Mouse (Mus musculus) granulocyte monocyte progenitor cell, adult 5-6 weeks (primary cell): ENCODE measurements around the gene Fgfr2. TPM values are rescaled to one million over a fixed set of nuclear protein-coding genes. Genes with fewer than 3 reads are reported as not detected.

Experiments
- ATAC-seq: replicated peaks from 2 replicates; pipeline ENCODE4 v1.8.0; 2016; ENCODE audit warnings: mild to moderate bottlenecking, moderate TSS enrichment, inconsistent platforms; ENCODE audit not compliant: poor library complexity, severe bottlenecking
- total RNA-seq, 2 experiments: library from RNA; stranded (forward) in 1 of 2; stranded (reverse) in 1 of 2; fragments of 200-712, 200-1000 nt in 1 of 2; fragments of >200 nt in 1 of 2; fragmentation: Nextera tagmentation in 1 of 2; gene quantifications; 2 replicates each; pipeline ENCODE4 v1.2.3; 2014 to 2017

Gene Fgfr2
- total RNA-seq, 2 experiments from 2014 or later, result not detected

DNA sequence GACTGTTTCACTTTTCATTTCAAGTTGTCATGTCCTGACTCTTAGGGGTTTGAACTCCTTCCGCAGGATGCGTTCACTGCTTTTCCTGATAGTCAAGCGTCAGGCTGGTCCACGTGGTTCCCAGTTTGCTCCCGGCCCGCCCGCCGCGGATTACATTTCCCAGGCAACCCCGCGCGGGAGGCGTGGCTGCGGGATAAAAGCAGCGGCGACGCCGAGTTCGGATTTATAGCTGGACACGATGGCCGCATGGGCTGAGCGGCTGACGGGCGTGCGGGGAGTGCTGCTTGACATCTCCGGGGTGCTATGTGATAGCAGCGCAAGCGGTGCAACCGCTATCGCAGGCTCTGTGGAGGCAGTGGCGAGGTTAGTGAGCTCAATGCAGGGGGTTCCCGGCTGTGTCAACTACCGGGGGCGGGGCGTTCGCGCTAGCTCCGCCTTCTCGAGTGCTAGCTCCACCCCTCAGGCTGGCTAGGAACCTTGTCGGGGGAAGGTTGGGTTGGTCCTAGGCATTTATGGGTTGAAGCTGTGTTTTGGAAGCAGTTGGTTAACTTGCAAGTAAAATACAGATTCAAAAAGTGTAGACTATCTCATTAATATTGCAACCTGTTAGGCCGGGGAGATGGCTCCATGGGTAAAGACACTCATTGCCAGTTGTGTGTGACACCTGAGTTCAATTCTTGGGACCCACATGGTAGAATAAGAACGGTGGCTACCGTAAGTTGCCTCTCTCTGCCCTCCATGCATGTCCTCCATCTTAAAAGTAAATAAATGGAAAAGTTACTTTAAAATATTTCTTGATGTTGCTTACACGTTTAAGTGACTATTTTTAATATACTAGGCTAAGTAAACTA is 512.5 kb downstream of the Fgfr2 start, which contains the start of gene Lhpp:
Lhpp (plus strand) TSS at position 171 of the 851 bp plus-strand sequence.
- ATAC-seq, result peak; percentile 93

GRCm38 (mm10) chr7:132608316-132609020 is 514.7 kb downstream of the Fgfr2 start:
- ATAC-seq, result no peak

DNA sequence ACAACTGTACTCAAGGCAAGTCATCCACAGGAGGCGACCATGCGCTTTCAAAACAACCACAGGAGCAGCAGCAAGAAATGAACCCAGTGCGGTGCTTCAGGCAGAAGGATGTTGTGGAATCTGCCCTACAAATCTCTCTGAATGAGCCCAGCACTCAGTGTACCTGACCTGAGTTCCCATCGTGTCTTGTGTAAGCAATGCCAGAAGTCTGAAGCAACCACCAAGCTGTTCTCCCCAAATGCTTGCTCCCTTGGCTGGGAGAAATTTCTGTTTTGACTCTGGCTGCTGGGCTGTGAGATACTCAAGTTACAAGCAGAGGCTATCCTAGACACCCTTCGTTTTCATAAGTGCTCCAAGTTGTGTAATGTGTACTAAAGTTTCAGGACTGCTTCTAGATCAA is 517.5 kb downstream of the Fgfr2 start:
- ATAC-seq, result no peak

- ATAC-seq, result no peak
Observed at GRCm38 (mm10) chr7:132604720-132605119, 518.4 kb downstream of the Fgfr2 start.

DNA sequence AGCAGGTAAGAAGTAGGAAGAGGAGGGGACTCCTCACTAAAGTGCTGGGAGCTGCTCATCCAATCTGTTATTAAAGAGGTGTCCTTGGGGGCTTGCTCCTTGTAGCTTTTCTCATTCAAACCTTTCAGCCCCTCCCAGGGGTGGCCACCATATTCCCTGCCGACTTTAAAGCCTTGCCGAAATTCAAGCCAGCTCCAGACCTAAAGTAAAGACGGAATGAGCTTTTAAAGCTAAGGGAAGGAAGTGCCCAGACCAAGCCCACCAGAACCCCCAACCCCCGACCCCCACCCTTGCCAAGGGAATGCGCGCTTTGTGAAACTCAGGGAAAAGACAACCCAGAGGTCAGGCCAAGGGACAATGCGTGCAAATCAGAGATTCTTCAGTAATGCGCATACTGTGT is 522.2 kb downstream of the Fgfr2 start:
- no peak for ATAC-seq

GRCm38 (mm10) chr7:132600026-132600425 is 523.1 kb downstream of the Fgfr2 start:
- ATAC-seq, result peak; percentile 32; the same call in 1 of the 2 replicates

GRCm38 (mm10) chr7:132599071-132599975 is 523.8 kb downstream of the Fgfr2 start, which contains the start of gene Nkx1-2:
Gene Nkx1-2, minus strand, starts transcription at chr7:132599637.
- peak; percentile 31; the same call in 1 of the 2 replicates for ATAC-seq

- peak; percentile 51 for ATAC-seq
Observed at GRCm38 (mm10) chr7:132597251-132598041, 525.7 kb downstream of the Fgfr2 start.

DNA sequence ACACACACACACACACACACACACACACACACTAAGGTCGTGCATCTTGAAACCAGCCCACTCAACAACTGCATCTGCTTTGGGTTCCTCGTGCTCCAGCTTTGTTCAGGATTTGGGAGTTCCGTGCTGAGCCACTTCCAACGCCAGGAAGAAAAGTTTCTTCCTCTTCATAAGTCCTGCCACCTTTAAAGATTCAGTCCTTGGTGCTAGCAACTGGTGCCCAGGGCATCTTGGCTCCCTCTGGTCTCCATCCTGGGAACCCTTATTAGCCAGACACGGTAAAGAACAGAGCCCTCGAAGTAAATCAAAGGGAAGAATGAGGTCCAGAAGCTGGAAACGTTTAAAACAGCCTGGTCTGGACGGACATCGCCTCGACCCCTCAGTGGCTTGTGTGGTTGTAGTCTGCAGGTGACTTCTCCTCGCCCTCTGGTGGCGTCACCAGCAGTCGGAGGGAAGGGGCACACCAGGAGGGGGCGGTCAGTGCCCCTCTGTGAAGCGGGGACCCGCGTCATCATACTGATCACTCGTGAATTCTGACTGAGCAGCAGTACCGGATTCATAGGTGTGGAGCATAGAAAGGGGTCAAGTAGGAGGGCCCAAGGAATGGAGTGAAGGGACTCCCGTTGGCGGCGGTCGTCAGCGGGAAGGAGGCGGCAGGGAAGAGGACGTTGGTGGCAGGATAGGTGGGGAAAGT is 526.4 kb downstream of the Fgfr2 start:
- ATAC-seq, result peak; percentile 38; the same call in 1 of the 2 replicates

- no peak for ATAC-seq
Observed at GRCm38 (mm10) chr7:132595787-132596186, 527.4 kb downstream of the Fgfr2 start.

GRCm38 (mm10) chr7:132594325-132594724 is 528.8 kb downstream of the Fgfr2 start:
- ATAC-seq, result no peak

- ATAC-seq, result no peak
Observed at GRCm38 (mm10) chr7:132593762-132594161, 529.4 kb downstream of the Fgfr2 start.

DNA sequence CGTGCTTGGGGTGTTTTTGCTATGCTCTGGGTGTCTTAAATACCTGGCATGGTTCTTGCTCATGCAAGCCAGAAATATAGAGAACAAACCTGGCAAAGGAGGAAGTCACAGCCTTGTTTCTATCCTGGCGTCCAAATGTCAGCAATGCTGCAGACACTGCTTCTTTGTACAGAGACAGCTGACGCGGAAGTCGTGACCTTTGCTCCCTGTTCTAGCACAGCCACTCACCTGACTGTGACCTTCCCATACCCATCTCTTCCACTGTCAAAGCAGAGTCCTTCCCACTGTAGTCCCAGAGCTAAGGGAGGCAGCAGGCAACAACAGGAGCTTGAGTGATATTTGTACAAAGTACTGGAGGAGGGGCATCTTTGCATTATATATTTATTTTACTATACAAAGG is 533.5 kb downstream of the Fgfr2 start:
- 0 out of 2 replicates have a peak, but pooled peaks have one; percentile 30 for ATAC-seq

GRCm38 (mm10) chr7:132587167-132587566 is 536.0 kb downstream of the Fgfr2 start:
- no peak for ATAC-seq

DNA sequence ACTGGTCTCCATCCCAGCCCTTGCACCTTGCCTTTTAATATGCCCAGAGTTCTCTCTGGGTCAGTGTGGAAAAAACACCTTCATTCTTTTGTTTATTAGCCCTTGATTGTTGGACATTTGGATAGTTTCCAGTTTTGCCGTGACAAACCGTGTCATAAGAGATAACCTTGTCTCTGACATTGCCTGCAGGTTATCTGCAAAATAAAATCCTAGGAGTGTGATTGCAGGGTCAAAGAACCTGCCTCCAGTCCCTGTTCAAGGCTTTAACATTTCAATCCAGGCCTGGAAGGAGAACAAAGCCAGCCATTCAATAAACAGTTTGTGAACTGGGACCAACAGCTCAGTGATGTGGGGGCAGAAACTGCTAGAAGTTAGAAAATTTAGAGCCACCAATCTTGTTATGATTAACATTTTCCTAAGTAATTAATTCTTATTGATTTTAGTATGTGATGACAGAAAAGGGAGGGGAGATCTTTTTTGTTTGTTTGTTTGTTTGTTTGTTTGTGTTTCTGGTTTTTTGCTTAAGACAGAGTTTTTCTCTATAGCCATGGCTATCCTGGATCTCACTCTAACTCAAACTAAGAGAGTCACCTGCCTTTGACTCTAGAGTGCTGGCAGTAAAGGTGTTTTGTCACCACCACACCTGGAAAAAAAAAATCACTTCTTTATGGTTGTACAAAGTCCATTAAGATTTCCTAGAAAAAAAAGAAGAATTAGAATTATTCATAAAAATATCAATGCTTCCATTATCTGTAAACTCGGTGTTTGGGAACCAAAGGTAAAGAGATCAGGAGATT is 537.3 kb downstream of the Fgfr2 start:
- ATAC-seq, result no peak

DNA sequence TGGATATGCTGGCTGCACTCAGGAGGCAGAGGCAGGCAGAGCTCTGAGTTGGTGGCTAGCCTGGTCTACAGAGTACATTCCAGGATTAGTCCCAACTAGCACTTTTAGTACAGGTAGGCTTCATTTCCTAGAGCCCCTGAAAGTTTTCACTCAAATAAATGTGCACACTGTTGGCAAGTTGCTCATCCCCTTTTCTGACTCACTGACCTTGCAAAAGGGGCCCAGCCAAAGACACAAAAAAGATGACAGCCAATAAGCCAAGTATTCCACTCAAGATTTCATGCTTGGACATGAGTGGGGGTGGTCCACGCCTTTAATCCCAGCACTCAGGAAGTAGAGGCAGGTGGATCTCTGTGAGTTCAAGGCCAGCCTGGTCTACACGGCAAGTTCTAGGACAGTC is 541.7 kb downstream of the Fgfr2 start:
- no peak for ATAC-seq

GRCm38 (mm10) chr7:132580511-132580910 is 542.6 kb downstream of the Fgfr2 start:
- ATAC-seq, result no peak

GRCm38 (mm10) chr7:132576891-132577290 is 546.3 kb downstream of the Fgfr2 start:
- no peak for ATAC-seq
